Comparison of ENCODE assay signal across 14 mouse cellular contexts in the genomic region with DNA sequence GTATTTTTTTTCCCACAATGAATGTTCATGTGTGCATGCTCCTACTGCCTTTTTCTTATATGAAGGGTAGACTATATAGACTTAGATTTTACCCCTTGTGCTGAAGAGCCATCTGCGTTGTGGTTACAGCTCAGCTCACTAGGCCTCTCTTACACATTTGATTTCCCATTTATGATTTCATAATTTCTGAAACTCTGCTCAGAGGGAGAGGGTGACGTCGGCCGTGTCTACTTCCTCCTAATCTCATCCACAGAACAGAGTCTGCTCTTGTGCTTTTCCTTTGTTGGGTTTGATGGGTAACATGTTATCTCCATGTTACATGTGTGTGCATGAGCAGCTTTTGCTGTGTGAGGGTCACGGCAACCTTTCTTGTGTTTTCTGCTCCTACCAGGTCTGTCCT.
"Had no signal": no experiment of that assay in that cellular context is flagged by ENCODE, and none has a peak within 500 bp of the region (broad histone marks: within the 10 kb centered on the region; RNA-seq: fewer than 3 reads in every experiment).

No protein-coding gene starts in this region.

- H3K27ac ChIP-seq: layer of hippocampus, adult 2 months; limb, embryonic 15.5 days; liver, embryonic 12.5 days; lung, embryonic 15.5 days; midbrain, embryonic 13.5 days; neural tube, embryonic 15.5 days; stomach, embryonic 15.5 days had no signal

- DNase-seq: kidney, adult 11 months; kidney, postnatal 10 days; kidney, postnatal 4 days; right cerebral cortex, postnatal 4 days; spleen, adult 18-20 months; thymus, postnatal 36 days had no signal

- ATAC-seq: liver, embryonic 12.5 days; midbrain, embryonic 13.5 days had no signal

- H3K9me3 ChIP-seq: limb, embryonic 15.5 days; liver, embryonic 12.5 days; lung, embryonic 15.5 days; midbrain, embryonic 13.5 days; neural tube, embryonic 15.5 days; stomach, embryonic 15.5 days had no signal

- H3K4me1 ChIP-seq: limb, embryonic 15.5 days; liver, embryonic 12.5 days; neural tube, embryonic 15.5 days; stomach, embryonic 15.5 days had no signal

- H3K4me3 ChIP-seq: layer of hippocampus, adult 2 months; limb, embryonic 15.5 days; liver, embryonic 12.5 days; lung, embryonic 15.5 days; midbrain, embryonic 13.5 days; myocyte; neural tube, embryonic 15.5 days; stomach, embryonic 15.5 days had no signal

- H3K36me3 ChIP-seq: limb, embryonic 15.5 days; liver, embryonic 12.5 days; lung, embryonic 15.5 days; midbrain, embryonic 13.5 days; neural tube, embryonic 15.5 days; stomach, embryonic 15.5 days had no signal

- H3K27me3 ChIP-seq: limb, embryonic 15.5 days; liver, embryonic 12.5 days; lung, embryonic 15.5 days; neural tube, embryonic 15.5 days; stomach, embryonic 15.5 days had no signal
